Mouse (Mus musculus) heart, postnatal 0 days (tissue): Measurements from ENCODE around the gene Ahsa2.

Experiments used
- CTCF ChIP-seq: IDR thresholded peaks from 2 replicates; pipeline ENCODE4 v1.5.1; 2016; ENCODE audit warnings: antibody characterized with exemption, control low read depth, low read depth
- EP300 ChIP-seq: IDR thresholded peaks from 2 replicates; pipeline ENCODE4 v1.6.1; 2016; ENCODE audit warnings: antibody characterized with exemption, low read depth

DNA sequence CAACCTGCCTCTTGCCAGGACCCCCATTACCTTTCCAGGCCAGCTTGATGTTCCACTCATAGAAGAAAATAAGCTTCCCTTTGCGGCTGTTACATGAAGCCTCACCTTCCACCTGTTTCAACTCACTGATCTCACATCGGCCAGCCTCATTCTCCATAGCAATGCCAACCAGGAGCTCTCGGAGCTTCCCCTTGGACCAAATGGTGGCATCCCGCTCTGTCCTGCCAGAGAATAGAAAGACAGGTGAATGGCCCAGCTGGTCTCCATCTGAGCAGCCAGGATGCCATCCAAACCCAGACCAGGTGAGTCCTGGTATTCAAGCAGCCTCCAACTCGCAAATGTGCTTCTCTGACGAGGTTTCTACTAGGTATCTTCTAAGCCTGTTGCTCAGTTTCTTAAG is 1.2 kb downstream of the Ahsa2 start:
- TF ChIP-seq EP300 (no peak), CTCF (no peak)
